Mouse (Mus musculus) frontal cortex, postnatal 25 days (tissue): Measurements from ENCODE around the gene Mcfd2.
A peak's percentile ranks its signal among the peaks of the same experiment; 100 is the strongest.

Experiments
- DNase-seq, 2 experiments: peaks; one replicate each; pipeline ENCODE4 v3.0.0; 2022; ENCODE audit warnings: low spot score in 2 of 2

Gene Mcfd2

GRCm38 (mm10) chr17:87236725-87237650, 28.7 kb downstream of the Mcfd2 start:
- DNase-seq, result peak in 1 of 2 experiments; percentile 16

- no peak for DNase-seq
These were observed 30.7 kb downstream of the Mcfd2 start for GRCm38 (mm10) chr17:87235019-87235418.

- no peak for DNase-seq
These were observed 37.9 kb downstream of the Mcfd2 start for GRCm38 (mm10) chr17:87227878-87228277.

GRCm38 (mm10) chr17:87226079-87226640, 39.6 kb downstream of the Mcfd2 start:
- DNase-seq, result no peak

- DNase-seq, result no peak
These were observed 40.4 kb downstream of the Mcfd2 start for GRCm38 (mm10) chr17:87225384-87225783.

DNA sequence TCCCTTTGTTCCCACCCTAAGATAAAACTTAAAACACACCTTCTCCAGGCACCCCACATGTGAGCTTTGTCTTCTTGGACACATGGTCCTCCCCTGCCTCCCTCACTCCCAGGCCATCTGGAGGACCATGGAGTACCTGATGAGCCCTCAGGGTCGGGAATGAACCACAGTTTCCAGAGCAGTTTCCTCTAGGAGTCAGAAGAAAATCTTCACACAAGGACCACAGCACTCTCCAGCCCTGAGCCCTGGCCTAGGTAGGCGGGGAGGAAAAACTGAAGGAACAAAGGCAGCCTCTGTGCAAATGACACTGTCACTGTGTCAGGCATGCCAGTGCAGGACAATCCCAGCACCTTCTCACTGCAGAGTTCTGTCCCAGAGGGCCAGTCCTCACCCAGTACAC, 41.3 kb downstream of the Mcfd2 start:
- DNase-seq, result no peak

DNA sequence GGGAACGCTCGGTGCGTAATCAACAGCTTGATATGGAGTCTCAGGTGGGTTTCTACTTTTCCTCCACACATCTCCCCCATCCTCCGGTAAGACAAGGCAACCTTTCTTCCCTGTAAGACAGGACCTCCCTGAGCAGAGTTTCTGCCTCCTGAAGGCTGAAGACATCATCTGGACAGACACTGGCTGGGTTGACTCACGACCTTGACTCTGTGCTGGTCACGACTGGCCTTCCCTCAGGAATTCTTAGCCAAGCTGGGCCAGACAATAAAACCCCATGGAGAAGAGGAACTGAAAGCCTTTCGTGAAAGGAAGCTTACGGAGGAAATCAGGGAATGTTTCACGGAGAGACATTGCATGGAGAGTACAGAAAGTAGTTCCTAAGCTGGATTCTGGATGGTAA, 46.3 kb downstream of the Mcfd2 start:
- no peak for DNase-seq

GRCm38 (mm10) chr17:87214523-87214922, 51.2 kb downstream of the Mcfd2 start:
- DNase-seq, result no peak

DNA sequence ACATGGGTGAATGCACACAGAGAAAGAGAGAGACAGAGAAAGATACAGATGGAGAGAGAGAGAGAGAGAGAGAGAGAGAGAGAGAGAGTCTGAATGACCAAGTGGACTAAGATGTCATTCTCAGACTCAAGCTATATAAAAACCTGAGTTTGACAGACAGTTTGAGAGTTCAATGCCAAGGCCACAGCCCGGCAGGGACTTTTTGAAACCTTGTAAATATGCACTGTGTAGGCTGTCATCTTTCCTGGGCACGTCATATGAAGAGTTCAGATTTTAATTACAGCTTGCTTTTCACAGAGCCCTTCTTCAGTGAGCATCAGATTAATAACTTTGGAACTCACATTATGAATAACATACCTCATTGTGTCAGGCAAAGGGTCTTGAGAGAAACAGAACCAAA, 55.2 kb downstream of the Mcfd2 start:
- no peak for DNase-seq

DNA sequence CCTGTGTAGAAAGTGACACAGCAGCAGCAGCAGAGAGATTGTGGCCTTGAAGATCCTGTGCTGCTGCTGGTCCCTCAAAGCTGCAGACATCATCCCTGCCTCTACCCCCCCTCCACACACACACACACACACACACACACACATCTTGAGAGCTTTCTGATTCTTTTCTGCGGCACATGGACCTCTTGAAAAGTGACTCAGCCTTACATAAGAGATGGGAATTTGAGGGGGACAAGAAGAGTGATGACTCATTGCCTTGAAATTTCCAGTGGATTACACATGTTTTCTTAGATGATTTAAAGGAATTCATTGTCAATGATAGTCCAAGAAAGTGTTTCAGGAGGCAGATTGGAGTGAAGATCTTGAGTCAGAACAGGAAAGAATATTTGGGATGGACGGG, 58.9 kb downstream of the Mcfd2 start:
- no peak for DNase-seq
